Mouse (Mus musculus) small intestine, adult 2 months (tissue): ENCODE results near the gene Ung.

Experiments
- CTCF ChIP-seq: fragments of 200-500 bp; IDR thresholded peaks from 2 replicates; pipeline ENCODE4 v1.5.1; 2012; ENCODE audit warnings: low read depth, mild to moderate bottlenecking, control low read depth, inconsistent platforms, low read length, moderate library complexity, mixed read lengths; ENCODE audit not compliant: insufficient replicate concordance, insufficient read length; ENCODE audit errors: extremely low read depth
- POLR2A ChIP-seq: fragments of 200-500 bp; IDR thresholded peaks from 2 replicates; pipeline ENCODE4 v1.6.1; 2012; ENCODE audit warnings: low read depth, mild to moderate bottlenecking, control low read depth, inconsistent platforms, low read length, moderate library complexity

DNA sequence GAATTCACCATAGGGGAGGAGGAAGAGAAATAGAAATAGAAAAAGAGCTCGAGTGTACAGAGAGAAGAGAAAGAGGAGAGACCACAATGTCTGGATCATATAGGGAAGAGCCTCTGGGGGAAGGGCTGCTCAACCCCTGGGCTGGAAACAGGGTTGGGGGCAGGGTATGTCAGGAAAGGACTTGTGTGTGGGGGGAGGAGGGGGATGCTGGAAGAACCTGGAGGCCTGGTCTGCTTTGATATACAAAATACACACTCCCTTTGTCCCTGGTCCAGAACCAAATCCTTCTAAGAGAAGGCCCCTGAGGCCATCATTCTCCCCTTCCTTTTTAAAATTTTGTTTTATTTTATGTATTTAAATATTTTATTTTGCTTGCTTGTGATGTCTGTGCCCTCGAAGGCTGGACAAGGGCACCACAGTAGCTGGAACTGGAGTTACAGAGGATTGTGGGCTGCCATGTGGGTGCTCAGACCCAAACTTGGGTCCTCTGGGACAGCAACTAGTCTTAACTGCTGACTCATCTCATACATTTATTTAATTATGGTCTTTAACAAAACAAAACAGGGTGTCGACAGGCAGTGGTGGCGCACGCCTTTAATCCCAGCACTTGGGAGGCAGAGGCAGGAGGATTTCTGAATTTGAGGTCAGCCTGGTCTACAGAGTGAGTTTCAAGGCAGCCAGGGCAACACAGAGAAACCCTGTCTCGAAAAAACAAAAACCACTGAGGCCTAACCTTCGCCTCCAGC is 3.5 kb upstream of the Ung start:
- TF ChIP-seq POLR2A (no peak), CTCF (no peak)
